Mouse (Mus musculus) thymus, adult 2 months (tissue): ENCODE data around the gene Nme6. TPM values are rescaled to one million over a fixed set of nuclear protein-coding genes. Genes with fewer than 3 reads are reported as not detected.

Experiments used
- DNase-seq: peaks from one replicate; pipeline ENCODE4 v3.0.0; 2021
- H3K27ac ChIP-seq: fragments of 200-500 bp; 2 replicates; pipeline ENCODE4 v1.5.1; 2012; ENCODE audit warnings: low read length, control low read depth; ENCODE audit not compliant: control insufficient read depth, insufficient read depth
- H3K27me3 ChIP-seq: fragments of 200-500 bp; 2 replicates; pipeline ENCODE4 v1.6.1; 2012; ENCODE audit warnings: mild to moderate bottlenecking, low read length, moderate library complexity, mixed read lengths; ENCODE audit not compliant: control insufficient read depth, insufficient read depth
- H3K36me3 ChIP-seq: fragments of 200-500 bp; 2 replicates; pipeline ENCODE4 v1.6.1; 2012; ENCODE audit warnings: mild to moderate bottlenecking, low read length, moderate library complexity; ENCODE audit not compliant: control insufficient read depth, insufficient read depth
- H3K4me1 ChIP-seq: fragments of 200-500 bp; replicated peaks from 2 replicates; pipeline ENCODE4 v1.6.1; 2012; ENCODE audit warnings: low read length; ENCODE audit not compliant: control insufficient read depth, insufficient read depth
- H3K4me3 ChIP-seq: fragments of 200-500 bp; 2 replicates; pipeline ENCODE4 v1.5.1; 2012; ENCODE audit warnings: mild to moderate bottlenecking, low read length, control low read depth, moderate library complexity; ENCODE audit not compliant: control insufficient read depth, insufficient read depth
- CTCF ChIP-seq: fragments of 200-500 bp; IDR thresholded peaks from 2 replicates; pipeline ENCODE4 v1.5.1; 2012; ENCODE audit warnings: mild to moderate bottlenecking, control low read depth, low read length, moderate library complexity, borderline replicate concordance; ENCODE audit not compliant: control insufficient read depth, poor library complexity, insufficient read depth; ENCODE audit errors: extremely low read depth
- POLR2A ChIP-seq: fragments of 200-500 bp; IDR thresholded peaks from 2 replicates; pipeline ENCODE4 v1.6.1; 2012; ENCODE audit warnings: mild to moderate bottlenecking, low read length, control low read depth, moderate library complexity; ENCODE audit not compliant: control insufficient read depth, poor library complexity, insufficient read depth; ENCODE audit errors: extremely low read depth
- WGBS: fragments of 180-500 bp; shearing (Covaris S2); methylation state at CpG from one replicate; pipeline ENCODE4 v1.1.7; 2018; 5-methylcytosine and 5-hydroxymethylcytosine counted together
- polyA plus RNA-seq: library from polyadenylated mRNA; depleted of rRNA; stranded (reverse); fragments of >200 nt; gene quantifications from 2 replicates; pipeline ENCODE4 v1.2.3, GENCODE M21; 2012

The Nme6 gene
- polyA plus RNA-seq, 1 experiment, result 21.3 TPM

DNA sequence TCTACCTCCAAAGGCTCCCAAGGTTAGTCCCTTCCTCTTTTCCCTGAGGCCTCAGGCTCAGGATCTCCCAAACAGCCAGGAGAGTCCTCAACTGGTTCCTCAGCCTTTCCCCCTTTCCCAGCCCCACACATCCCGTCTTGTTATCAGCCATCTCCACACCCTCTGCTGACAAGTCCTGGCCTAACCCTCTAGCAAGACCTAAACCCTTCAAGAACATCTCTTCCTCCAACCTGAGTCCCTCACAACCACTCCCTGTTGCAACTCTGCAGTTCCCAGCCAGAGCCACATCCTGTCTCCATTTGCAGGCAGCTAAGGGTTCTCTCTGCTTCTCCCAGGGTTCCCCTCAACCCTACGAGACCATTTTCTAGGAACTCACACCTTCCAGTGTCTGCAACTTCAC, 33.7 kb downstream of the Nme6 start:
- Histone ChIP-seq H3K27ac (no peak overlapping the region), H3K4me3 (no peak overlapping the region), H3K4me1 (peaks cover 15% of the 10 kb centered on the region), H3K36me3 (no peaks in the 10 kb centered on the region), H3K27me3 (no peaks in the 10 kb centered on the region)
- DNase-seq, result no peak
- TF ChIP-seq CTCF, result no peak
- TF ChIP-seq POLR2A, result no peak
- 52% methylated on average over 2 of the region's 2 CpGs for WGBS

DNA sequence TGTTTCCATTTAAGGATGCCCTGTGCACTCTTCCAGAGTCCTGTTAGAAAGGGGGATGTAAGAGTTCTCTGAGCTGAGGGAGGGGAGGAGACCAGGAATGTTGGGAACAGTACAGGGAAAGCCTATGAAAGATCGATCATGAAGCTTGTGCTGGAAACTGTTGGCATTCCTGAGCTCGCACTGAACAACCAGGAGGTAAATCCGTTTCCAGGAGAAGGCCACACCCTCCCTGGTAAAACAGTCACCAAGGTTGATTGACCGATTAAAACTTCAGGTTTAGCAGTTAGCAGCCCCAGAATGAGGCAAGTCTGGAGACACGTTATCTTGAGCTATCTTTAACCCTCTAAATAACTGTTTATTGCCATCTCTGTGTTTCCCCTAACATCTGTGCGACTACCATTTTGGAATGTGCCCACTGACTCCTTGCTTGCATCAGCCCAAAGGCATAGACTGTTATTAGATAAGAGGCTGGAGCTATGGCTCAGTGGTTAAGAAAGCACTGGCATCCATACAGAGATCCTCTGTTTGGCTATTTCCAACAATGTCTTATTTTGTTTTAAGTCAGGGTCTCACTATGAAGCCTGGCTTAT, 38.5 kb downstream of the Nme6 start:
- Histone ChIP-seq H3K27ac (no peak overlapping the region), H3K4me3 (no peak overlapping the region), H3K4me1 (peaks cover 9% of the 10 kb centered on the region), H3K27me3 (no peaks in the 10 kb centered on the region), H3K36me3 (no peaks in the 10 kb centered on the region)
- WGBS, result 83% methylated on average over 6 of the region's 6 CpGs
- DNase-seq, result no peak
- TF ChIP-seq CTCF, result no peak
- no peak for TF ChIP-seq POLR2A

DNA sequence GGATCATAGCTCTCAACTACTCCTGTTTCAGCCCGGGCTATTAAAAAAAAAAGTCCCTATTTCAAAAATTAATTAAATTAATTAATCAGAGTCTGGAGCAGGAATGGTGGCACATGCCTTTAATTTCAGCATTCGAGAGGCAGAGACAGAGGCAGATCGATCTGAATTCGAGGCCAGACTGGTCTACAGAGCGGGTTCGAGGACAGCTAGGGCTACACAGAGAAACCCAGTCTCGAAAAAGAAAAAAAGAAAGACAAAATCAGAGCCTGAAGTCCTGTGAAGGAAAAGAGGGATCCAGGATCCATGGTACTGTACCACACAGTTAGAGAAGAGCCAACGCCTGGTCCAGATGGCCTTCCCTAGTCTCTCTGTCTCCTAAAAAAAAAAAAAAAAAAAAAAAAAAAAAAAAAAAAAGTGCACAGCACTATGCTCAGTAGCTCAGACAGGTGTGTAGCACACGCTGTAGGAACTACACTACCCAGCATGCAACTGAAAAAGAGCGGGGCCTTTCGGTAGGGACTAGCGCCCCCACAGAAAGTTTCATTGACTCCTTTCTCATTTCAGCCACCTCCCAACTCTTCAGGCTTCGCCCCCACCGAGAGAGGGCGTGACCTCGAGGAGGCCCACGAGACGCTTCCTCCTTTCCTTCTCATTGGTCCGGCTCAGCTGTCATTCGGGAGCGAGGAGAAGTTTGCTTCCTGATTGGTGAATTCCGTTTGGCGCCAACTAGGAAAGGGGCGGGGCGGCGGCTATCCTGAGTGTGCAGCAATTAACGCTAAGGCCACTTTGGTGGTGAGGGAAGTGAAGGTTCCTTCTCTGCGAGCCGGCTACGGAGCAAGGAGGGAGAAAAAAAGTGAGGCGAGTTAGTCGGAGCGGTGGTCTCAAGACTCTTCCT, 42.5 kb downstream of the Nme6 start, which contains the start of gene Cdc25a:
Gene Cdc25a (plus strand): TSS at position 783 of the 895 bp plus-strand sequence.
- DNase-seq, result peak; percentile 97
- 9% methylated on average over 33 of the region's 33 CpGs for WGBS
- peak; percentile 61; the same call in 1 of the 2 replicates for TF ChIP-seq POLR2A
- TF ChIP-seq CTCF, result 0 out of 2 replicates have a peak, but pooled peaks have one; percentile 35

DNA sequence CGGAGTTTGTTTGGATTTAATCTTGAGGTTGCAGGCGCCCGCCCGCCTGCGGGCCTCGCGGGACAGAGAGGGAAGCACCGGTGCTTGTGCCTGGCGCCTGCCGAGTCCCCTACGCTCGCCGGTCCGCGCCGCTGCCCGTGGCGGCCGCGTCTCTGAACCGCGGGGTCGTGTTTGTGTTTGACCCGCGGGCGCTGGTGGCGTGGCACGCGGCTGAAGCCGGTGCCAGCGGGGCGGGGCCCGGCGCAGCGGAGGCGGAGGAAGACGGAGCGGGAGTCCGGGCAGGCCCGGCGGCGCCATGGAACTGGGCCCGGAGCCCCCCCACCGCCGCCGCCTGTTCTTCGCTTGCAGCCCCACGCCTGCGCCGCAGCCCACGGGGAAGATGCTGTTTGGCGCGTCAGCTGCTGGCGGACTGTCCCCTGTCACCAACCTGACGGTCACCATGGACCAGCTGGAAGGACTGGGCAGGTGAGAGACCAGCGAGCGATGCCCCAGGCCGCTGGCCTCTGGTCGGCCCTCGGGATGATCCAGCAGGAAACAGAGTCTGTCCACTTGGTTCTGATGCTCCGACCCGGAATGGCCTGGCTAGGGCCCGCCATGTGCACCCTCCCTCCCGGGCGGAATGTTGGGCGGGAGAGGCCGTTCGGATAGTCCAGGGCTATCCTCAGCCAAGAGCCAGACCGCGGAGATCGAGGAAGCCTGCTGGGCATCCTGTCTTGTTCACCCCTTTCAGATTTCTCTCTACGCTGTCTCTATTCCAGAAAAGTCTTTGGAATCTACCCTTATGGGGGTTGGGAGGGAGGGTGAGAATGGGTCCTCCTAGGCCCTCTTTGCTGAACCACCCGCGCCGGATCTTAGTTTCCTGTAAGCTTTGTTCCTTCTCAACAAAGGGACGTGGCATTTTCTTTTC, 43.4 kb downstream of the Nme6 start:
- WGBS, result under 1% methylated on average over 75 of the region's 76 CpGs
- Histone ChIP-seq H3K27ac (peak overlapping the region; percentile 46), H3K4me3 (peak overlapping the region; percentile 98), H3K4me1 (peaks cover 13% of the 10 kb centered on the region), H3K36me3 (peaks cover 25% of the 10 kb centered on the region), H3K27me3 (no peaks in the 10 kb centered on the region)
- TF ChIP-seq CTCF (0 out of 2 replicates have a peak, but pooled peaks have one; percentile 16), POLR2A (no peak)
- peak; percentile 66 for DNase-seq

More for the DNA sequence above, 42.5 kb downstream of the Nme6 start, which contains the start of gene Cdc25a:
- peaks cover 16% of the 10 kb centered on the region for H3K36me3 ChIP-seq
- no peaks in the 10 kb centered on the region for H3K27me3 ChIP-seq
- peaks cover 19% of the 10 kb centered on the region for H3K4me1 ChIP-seq
- peak within 1 kb of the TSS; percentile 46 for H3K27ac ChIP-seq
- peak within 1 kb of the TSS; percentile 98 for H3K4me3 ChIP-seq

DNA sequence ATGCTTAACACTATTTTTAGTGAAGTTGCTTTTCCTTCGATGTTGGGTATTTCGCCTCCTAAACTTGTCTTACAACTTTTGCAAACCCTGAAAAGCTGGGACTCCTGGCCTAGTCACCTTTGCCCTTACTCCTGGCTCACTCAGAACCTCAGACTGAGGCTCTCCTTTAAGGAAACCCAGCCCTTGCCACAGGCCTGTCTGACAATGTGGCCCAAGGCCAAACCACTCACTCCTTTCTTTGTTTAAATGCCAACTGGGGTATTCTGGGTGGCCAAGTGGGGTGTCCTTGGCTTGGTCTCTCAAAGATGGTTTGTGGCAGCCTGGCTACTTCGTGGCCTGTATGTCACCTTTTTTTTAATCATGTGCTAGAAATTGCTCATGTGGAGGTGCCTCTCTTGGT, 44.2 kb downstream of the Nme6 start:
- no peak for DNase-seq
- H3K36me3 ChIP-seq, result peaks cover 32% of the 10 kb centered on the region
- H3K4me1 ChIP-seq, result peaks cover 11% of the 10 kb centered on the region
- no peaks in the 10 kb centered on the region for H3K27me3 ChIP-seq
- peak overlapping the region; percentile 45 for H3K4me3 ChIP-seq
- no peak for TF ChIP-seq CTCF
- no peak for TF ChIP-seq POLR2A
- WGBS, result 2% methylated on average over 3 of the region's 3 CpGs
- H3K27ac ChIP-seq, result peak overlapping the region; percentile 71
